Mouse (Mus musculus) layer of hippocampus, adult 2 months (tissue): ENCODE data around the gene B3galt2. TPM values are rescaled to one million over a fixed set of nuclear protein-coding genes. Genes with fewer than 3 reads are reported as not detected.

ENCODE experiments used
- DNase-seq, 2 experiments: peaks; one replicate each; pipeline ENCODE4 v3.0.0; 2022; ENCODE audit warnings: low spot score in 2 of 2
- H3K27ac ChIP-seq: fragments of 200-600 bp; 2 replicates; pipeline ENCODE4 v1.8.1; 2022
- H3K4me3 ChIP-seq: fragments of 200-600 bp; 2 replicates; pipeline ENCODE4 v1.8.1; 2022; ENCODE audit warnings: mild to moderate bottlenecking
- CTCF ChIP-seq: fragments of 200-600 bp; conservative IDR thresholded peaks from 2 replicates; pipeline ENCODE4 v1.8.1; 2022; ENCODE audit warnings: antibody characterized with exemption, mild to moderate bottlenecking, moderate library complexity
- long read RNA-seq, 2 experiments: library from polyadenylated mRNA; stranded (forward); transcript quantifications; one replicate each; pipeline ENCODE4 v2.0.0; 2021; ENCODE audit warnings: borderline mapping rate in 2 of 2
- total RNA-seq, 2 experiments: library from RNA; stranded (reverse); gene quantifications; 2 replicates each; pipeline ENCODE4 v1.2.3; 2021

B3galt2 gene
- 10 to 100 TPM; 19.2 to 21.5 TPM for total RNA-seq
- long read RNA-seq, experiment 1, full-length matches to known transcripts: 22 of 24 reads
- long read RNA-seq, experiment 1, partial matches to known transcripts: 0 of 24 reads
- long read RNA-seq, experiment 1, other reads (novel, unspliced or antisense): 2 of 24 reads
- long read RNA-seq, experiment 2, full-length matches to known transcripts: 45 of 48 reads
- long read RNA-seq, experiment 2, partial matches to known transcripts: 0 of 48 reads
- long read RNA-seq, experiment 2, other reads (novel, unspliced or antisense): 3 of 48 reads

DNA sequence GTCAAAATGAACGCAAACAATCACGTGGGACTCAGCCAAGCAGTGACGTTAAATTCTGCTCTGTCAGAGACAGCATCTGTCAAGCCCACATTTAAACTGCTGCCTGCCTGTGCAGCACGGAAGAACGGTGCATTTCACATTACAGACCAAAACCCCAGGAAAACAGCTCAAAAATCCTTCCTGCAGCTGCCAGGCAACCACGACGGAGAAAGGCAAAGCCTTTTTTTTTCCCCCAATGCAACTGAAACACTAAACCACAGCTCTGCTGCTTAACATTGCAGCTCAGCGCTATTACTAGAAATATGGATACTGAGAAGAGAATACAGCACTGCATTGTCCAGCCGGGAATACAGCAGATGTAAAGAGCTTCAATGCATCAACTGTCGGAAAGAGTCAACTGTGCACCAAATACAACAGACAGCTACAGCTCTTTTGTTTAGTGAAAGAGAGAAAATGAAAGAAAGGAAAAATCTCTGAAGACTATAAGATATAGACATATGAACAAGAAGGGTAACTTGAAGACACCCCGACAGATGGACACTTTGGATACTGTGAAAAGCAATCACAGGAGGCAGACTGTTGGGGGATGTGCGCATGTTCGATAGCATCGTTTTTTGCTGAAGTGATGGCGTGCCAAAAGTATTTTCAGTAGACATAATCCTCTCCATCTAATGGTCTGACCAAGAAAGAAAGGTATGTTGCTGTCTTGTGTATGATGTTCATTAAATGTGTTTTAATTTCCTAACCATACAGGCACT lies at the start of gene B3galt2:
Gene B3galt2 (plus strand): TSS at position 15 of the 758 bp plus-strand sequence.
- peak within 1 kb of the TSS; percentile 98 for H3K27ac ChIP-seq
- DNase-seq: peak; percentile 75 to 83
- TF ChIP-seq CTCF: no peak
- H3K4me3 ChIP-seq: peak within 1 kb of the TSS; percentile 77

DNA sequence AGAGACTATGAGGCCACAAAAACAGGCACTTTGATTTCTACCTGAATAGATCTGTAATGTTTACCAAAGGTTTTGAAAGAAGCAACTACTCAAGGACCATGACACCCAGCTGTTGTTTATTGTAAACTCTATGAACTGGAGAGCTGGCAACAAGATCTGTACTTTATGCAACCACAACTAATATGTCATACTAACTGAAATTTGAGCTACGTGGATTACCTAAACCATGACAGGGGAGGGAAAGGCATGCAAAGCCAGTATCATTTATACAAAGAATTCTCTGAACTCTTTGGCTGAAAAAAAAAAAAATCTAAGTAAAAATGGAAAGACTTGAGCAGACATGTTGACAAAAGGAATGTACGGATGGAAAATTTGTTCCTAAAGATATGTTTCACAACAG lies 43.6 kb upstream of the B3galt2 start:
- no peak for DNase-seq
- Histone ChIP-seq H3K4me3 (no peak overlapping the region), H3K27ac (no peak overlapping the region)
- TF ChIP-seq CTCF: no peak

DNA sequence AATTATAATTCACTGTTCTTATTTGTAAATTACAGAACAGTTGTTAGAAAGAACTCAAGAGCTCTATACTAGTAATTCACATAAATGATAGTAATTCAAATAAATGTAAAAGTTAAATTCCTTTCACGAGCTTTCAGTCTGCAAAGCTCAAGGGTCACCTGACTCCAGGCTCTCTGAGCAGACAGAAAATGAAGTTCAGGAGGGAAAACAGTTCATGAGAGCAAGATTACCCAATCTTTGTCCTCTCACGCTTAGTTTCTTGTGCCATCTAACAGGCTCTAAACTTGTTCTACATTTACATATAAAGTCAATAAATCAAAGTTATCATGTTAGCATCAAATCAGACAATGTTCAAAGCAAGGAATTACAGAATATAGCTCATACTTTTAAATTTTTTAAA lies 31.6 kb upstream of the B3galt2 start:
- no peak for TF ChIP-seq CTCF
- no peak for DNase-seq
- Histone ChIP-seq H3K4me3 (no peak overlapping the region), H3K27ac (no peak overlapping the region)

- Histone ChIP-seq H3K27ac (no peak overlapping the region), H3K4me3 (no peak overlapping the region)
- DNase-seq: no peak
- TF ChIP-seq CTCF: peak; percentile 45
Measured at GRCm38 (mm10) chr1:143612901-143613300, 27.6 kb upstream of the B3galt2 start.

GRCm38 (mm10) chr1:143619760-143620159 lies 20.7 kb upstream of the B3galt2 start:
- no peak for DNase-seq
- H3K4me3 ChIP-seq: no peak overlapping the region
- H3K27ac ChIP-seq: no peak overlapping the region
- no peak for TF ChIP-seq CTCF

DNA sequence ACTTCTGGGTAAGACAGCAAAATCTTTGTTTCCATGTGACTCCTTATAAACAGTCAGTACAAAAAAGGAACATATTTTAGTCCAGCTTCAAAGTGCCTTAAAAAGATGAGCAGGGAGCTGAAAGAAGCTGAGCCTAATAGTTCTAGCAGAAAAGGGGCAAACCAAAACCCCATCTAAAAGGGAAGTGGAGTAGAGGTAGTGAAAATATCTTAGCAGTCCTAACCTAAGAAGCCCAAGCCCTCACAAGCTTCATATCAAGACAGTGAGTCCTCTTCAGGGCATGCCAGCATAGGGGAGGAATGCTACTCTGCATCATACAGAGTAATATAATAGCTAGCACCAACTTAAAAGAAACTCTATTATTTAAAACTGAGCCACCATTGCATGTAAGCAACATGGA lies 18.5 kb upstream of the B3galt2 start:
- TF ChIP-seq CTCF: no peak
- Histone ChIP-seq H3K4me3 (no peak overlapping the region), H3K27ac (no peak overlapping the region)
- DNase-seq: no peak

DNA sequence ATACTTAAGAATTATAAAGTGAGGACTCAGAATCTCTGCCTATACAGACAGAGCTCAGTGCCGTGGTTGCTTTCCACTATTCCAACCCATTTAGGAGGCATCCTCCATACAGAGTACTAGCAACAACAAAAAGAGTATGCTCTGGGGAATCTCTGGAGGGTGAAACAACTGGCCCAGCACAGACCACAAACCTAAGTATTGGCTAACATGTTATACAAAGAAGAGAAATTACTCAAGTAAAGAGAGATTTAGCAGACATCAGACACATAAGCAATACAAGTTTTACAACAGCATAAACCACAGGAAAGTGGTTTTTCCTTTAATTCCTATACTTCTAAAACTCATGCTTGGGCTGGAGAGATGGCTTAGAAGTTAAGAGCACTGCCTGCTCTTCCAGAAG lies 17.8 kb upstream of the B3galt2 start:
- no peak for DNase-seq
- TF ChIP-seq CTCF: no peak
- H3K4me3 ChIP-seq: no peak overlapping the region
- H3K27ac ChIP-seq: no peak overlapping the region

DNA sequence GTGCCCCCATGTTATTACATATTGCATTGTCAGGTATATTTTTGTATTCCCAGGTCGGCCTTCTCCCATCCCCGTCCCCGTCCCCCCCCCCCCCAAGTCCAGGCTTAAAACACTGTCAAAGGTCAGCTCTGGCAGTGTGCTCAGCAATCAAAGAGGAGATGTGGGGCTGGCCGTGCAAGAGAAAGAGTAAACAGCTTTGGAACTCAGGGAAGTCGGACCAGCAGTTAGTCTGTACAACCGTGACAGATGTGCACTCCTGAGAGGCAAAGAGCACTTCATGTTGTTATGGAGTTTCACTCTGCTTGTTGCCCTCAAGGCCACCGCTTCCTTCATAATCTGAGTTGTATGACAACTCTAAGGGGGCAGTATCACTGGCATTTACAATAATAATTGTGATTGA lies 9.1 kb upstream of the B3galt2 start:
- TF ChIP-seq CTCF: no peak
- no peak for DNase-seq
- Histone ChIP-seq H3K4me3 (no peak overlapping the region), H3K27ac (no peak overlapping the region)

GRCm38 (mm10) chr1:143632361-143632760 lies 8.1 kb upstream of the B3galt2 start:
- H3K27ac ChIP-seq: no peak overlapping the region
- H3K4me3 ChIP-seq: no peak overlapping the region
- no peak for DNase-seq
- no peak for TF ChIP-seq CTCF

DNA sequence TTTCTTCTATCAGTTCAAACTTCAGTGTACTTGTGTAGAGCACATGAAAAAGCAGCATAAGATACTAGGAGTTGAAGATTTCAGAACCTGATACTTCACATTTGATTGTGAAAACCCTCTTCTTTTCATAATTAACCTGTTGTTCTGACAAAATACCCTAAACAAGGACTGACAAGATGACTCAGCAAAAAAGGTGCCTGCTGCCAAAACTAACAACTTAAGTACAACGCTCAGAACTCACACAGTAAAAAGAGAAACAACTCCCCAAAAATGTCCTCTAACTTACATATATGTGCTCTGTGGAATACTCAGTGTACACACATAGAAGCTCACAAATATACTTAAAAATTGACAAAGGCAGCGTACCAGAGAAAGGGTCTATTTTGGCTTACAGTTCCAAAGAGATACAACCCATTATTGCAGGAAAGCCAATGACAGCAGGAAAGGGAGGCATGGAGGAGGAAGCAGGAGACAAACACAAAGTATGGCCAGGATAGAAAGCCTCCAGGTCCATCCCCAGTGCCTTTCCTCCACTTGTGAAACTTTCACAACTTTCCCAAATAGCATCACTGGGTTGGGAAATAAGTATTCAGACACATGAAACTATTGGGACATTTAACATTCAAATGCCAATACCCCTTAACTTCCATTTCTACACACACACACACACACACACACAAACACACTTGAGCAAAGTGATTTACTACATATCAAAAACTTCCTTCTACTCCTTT lies 7.4 kb upstream of the B3galt2 start:
- DNase-seq: no peak
- TF ChIP-seq CTCF: no peak
- Histone ChIP-seq H3K4me3 (no peak overlapping the region), H3K27ac (no peak overlapping the region)

DNA sequence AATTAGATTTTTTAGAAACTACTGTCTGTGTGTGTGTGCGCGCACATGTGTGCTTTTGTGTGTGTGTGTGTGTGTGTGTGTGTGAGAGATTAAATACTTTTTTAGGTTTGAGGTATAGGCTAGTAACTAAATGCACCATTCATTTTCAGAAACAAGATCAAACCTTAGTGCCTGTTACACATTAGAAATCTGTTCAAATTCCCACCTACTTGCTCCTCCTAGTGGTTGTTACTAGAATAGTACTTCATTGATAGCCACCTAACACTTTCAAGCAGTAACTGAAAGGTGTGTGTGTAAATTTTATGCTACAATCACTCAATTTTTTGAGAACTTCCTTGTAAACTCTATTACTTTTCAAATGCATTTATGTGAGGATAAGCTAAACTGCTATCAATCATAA lies 3.8 kb downstream of the B3galt2 start:
- Histone ChIP-seq H3K4me3 (peak overlapping the region; percentile 77), H3K27ac (peak overlapping the region; percentile 98)
- peak; percentile 86 for TF ChIP-seq CTCF
- peak; percentile 30 to 69 for DNase-seq

DNA sequence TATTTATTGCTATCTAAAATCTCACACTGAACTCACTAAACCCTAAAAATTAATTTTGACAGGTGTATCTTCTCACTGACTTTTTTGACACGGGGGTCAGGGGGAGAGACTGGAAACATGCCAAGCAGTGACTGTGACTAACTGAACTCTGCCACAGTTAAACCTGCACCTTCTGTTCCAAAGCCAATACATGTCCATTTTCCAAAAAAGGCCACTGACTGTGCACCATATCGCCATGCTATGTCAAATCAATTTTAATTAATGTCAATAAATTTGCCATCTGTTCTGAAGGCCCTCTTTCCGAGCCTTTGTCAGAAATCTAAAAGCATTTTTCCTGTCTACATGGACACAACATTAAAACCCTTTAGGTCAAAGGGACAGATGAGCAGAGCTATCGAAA lies 4.9 kb downstream of the B3galt2 start:
- no peak for DNase-seq
- Histone ChIP-seq H3K4me3 (peak overlapping the region; percentile 77), H3K27ac (peak overlapping the region; percentile 81)
- TF ChIP-seq CTCF: no peak

- no peak for TF ChIP-seq CTCF
- DNase-seq: no peak
- Histone ChIP-seq H3K27ac (peak overlapping the region; percentile 81), H3K4me3 (peak overlapping the region; percentile 77)
Measured at GRCm38 (mm10) chr1:143646219-143646618, 5.8 kb downstream of the B3galt2 start.
